Mouse (Mus musculus) liver, postnatal 0 days (tissue): ENCODE results near the gene Nedd9.

ENCODE experiments used
- CTCF ChIP-seq: sonication (generic); IDR thresholded peaks from 2 replicates; pipeline ENCODE4 v1.5.1; 2016; ENCODE audit warnings: antibody characterized with exemption, low read depth
- EP300 ChIP-seq: IDR thresholded peaks from 2 replicates; pipeline ENCODE4 v1.6.1; 2016; ENCODE audit warnings: antibody characterized with exemption, low read depth, mild to moderate bottlenecking

GRCm38 (mm10) chr13:41517193-41517592 is 30.0 kb upstream of the Nedd9 start:
- no peak for TF ChIP-seq CTCF
- no peak for TF ChIP-seq EP300
